Mouse (Mus musculus) cortical plate, adult 2 months (tissue): Measurements from ENCODE around the gene Abcb8. TPM values are rescaled to one million over a fixed set of nuclear protein-coding genes. Genes with fewer than 3 reads are reported as not detected.

Experiments used
- H3K27ac ChIP-seq: fragments of 200-500 bp; 2 replicates; pipeline ENCODE4 v1.5.1; 2012; ENCODE audit warnings: low read length, control low read depth, inconsistent platforms; ENCODE audit not compliant: insufficient read depth
- H3K4me1 ChIP-seq: fragments of 200-500 bp; 2 replicates; pipeline ENCODE4 v1.6.1; 2011; ENCODE audit warnings: low read length; ENCODE audit not compliant: control insufficient read depth, insufficient read depth
- H3K4me3 ChIP-seq: fragments of 200-500 bp; 2 replicates; pipeline ENCODE4 v1.5.1; 2011; ENCODE audit warnings: mild to moderate bottlenecking, low read length, control low read depth; ENCODE audit not compliant: insufficient read depth
- CTCF ChIP-seq: fragments of 200-500 bp; IDR thresholded peaks from 2 replicates; pipeline ENCODE4 v1.5.1; 2011; ENCODE audit warnings: mild to moderate bottlenecking, control low read depth, low read length; ENCODE audit not compliant: insufficient read depth; ENCODE audit errors: extremely low read depth
- POLR2A ChIP-seq: fragments of 200-500 bp; IDR thresholded peaks from 2 replicates; pipeline ENCODE4 v1.6.1; 2011; ENCODE audit warnings: mild to moderate bottlenecking, low read length, control low read depth; ENCODE audit not compliant: insufficient read depth; ENCODE audit errors: extremely low read depth
- polyA plus RNA-seq: library from polyadenylated mRNA; depleted of rRNA; stranded (reverse); fragments of >200 nt; gene quantifications from 2 replicates; pipeline ENCODE4 v1.2.3, GENCODE M21; 2012; rRNA removed

Abcb8 gene
- 54.8 and 57.3 TPM in 2 replicates for polyA plus RNA-seq

- peak within 1 kb of the TSS; percentile 42 for H3K4me3 ChIP-seq
- no peak for TF ChIP-seq POLR2A
- TF ChIP-seq CTCF = peak; percentile 83
Measured at GRCm38 (mm10) chr5:24393392-24393997, at the start of gene Abcb8. Gene Abcb8, plus strand, starts transcription at chr5:24393663.

DNA sequence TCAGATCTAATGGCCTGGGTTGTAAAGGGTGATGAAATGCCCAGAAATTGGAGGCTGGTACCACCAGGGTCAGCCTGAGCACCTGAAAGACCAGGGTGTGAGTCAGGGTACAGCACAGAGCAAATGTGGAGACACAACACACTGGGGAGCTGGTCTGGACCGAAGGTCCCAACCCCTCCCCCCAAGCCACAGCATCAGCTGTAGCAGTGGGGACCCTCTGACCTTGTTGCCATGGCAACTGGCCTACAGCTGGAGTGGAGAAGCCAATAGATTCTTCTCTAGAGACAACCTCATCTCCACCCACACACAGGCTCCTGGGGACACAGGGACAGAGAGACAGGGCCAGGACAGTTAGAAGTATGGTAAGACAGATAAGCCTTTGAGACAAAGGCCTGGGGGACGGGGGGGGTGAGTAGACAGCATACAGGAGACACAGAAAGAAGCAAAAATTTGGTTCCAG is 49.5 kb upstream of the Abcb8 start:
- Histone ChIP-seq H3K4me3 (no peak overlapping the region), H3K4me1 (0 out of 2 replicates have a peak, but pooled peaks cover 2% of the 10 kb centered on the region), H3K27ac (no peak overlapping the region)
- no peak for TF ChIP-seq POLR2A
- TF ChIP-seq CTCF = no peak

More at GRCm38 (mm10) chr5:24393392-24393997, at the start of gene Abcb8:
- H3K27ac ChIP-seq = peak within 1 kb of the TSS; percentile 20
- H3K4me1 ChIP-seq = no peaks in the 10 kb centered on the region

DNA sequence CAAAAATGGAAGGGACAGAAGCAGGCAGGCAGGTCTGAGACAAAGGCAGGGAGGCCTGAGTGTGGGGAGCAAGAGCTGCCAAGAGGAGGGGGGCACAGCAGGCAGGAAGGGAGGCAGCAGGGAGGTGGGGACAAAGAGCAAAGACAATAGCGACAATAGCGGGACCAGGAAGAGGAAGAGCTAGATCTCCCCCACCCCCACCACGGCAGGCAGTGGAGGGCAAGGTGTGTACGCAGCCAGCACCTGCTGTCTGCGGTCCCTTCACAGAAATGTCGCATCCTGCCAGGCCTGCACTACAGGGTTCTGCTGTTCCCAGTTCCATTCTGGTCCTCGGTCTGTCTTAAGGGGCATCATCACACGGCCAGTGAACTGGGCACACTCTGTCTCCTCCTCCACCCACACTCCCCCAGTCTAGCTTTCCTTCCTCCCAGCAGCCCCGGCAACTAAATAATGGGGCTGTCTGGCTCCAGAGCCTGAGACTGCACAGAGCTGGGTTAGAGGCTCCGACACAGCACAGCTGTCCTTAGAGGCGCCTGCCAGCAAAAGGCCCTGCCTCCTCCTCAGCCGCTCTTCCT is 48.9 kb upstream of the Abcb8 start:
- TF ChIP-seq POLR2A (no peak), CTCF (no peak)
- H3K4me1 ChIP-seq = 0 out of 2 replicates have a peak, but pooled peaks cover 2% of the 10 kb centered on the region
- no peak overlapping the region for H3K27ac ChIP-seq
- H3K4me3 ChIP-seq = no peak overlapping the region

DNA sequence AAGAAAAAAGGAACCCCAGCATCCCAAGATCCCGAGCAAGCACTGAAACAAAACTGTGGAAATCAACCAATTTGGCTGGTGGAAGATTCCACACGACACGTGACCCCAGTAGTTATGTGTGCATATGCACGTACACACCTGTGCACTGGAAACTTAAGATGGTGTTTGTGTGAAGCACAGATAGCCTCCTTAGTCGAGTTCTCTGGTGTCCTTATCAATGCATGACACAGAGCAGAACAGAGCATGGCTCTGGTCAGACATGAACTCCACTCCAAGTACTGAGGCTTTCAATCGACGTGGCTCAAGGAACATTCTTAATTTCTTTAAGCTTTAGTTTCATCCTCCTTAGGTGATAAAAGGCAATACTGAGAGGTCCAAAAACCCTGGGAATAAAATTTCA is 47.1 kb upstream of the Abcb8 start:
- no peak overlapping the region for H3K27ac ChIP-seq
- H3K4me3 ChIP-seq = no peak overlapping the region
- TF ChIP-seq CTCF (no peak), POLR2A (no peak)
- peaks cover 3% of the 10 kb centered on the region; the same call in 1 of the 2 replicates for H3K4me1 ChIP-seq

- Histone ChIP-seq H3K27ac (no peak overlapping the region), H3K4me1 (peaks cover 3% of the 10 kb centered on the region; the same call in 1 of the 2 replicates), H3K4me3 (peak overlapping the region; percentile 50; the same call in 1 of the 2 replicates)
- TF ChIP-seq POLR2A (no peak), CTCF (no peak)
Measured at GRCm38 (mm10) chr5:24347186-24347875, 46.1 kb upstream of the Abcb8 start.

- H3K4me1 ChIP-seq = peaks cover 3% of the 10 kb centered on the region; the same call in 1 of the 2 replicates
Measured at GRCm38 (mm10) chr5:24348128-24348527, 45.3 kb upstream of the Abcb8 start.

GRCm38 (mm10) chr5:24348546-24348945 is 44.9 kb upstream of the Abcb8 start:
- peaks cover 3% of the 10 kb centered on the region; the same call in 1 of the 2 replicates for H3K4me1 ChIP-seq
- TF ChIP-seq POLR2A (no peak), CTCF (no peak)
- H3K4me3 ChIP-seq = peak overlapping the region; percentile 50
- H3K27ac ChIP-seq = no peak overlapping the region

More at GRCm38 (mm10) chr5:24348128-24348527, 45.3 kb upstream of the Abcb8 start:
- Histone ChIP-seq H3K4me3 (peak overlapping the region; percentile 50), H3K27ac (no peak overlapping the region)
- TF ChIP-seq POLR2A (peak; percentile 55; the same call in 1 of the 2 replicates), CTCF (no peak)

GRCm38 (mm10) chr5:24350073-24350472 is 43.4 kb upstream of the Abcb8 start:
- peak overlapping the region; percentile 48; the same call in 1 of the 2 replicates for H3K4me3 ChIP-seq
- TF ChIP-seq CTCF (no peak), POLR2A (no peak)
- peaks cover 3% of the 10 kb centered on the region; the same call in 1 of the 2 replicates for H3K4me1 ChIP-seq
- H3K27ac ChIP-seq = no peak overlapping the region

DNA sequence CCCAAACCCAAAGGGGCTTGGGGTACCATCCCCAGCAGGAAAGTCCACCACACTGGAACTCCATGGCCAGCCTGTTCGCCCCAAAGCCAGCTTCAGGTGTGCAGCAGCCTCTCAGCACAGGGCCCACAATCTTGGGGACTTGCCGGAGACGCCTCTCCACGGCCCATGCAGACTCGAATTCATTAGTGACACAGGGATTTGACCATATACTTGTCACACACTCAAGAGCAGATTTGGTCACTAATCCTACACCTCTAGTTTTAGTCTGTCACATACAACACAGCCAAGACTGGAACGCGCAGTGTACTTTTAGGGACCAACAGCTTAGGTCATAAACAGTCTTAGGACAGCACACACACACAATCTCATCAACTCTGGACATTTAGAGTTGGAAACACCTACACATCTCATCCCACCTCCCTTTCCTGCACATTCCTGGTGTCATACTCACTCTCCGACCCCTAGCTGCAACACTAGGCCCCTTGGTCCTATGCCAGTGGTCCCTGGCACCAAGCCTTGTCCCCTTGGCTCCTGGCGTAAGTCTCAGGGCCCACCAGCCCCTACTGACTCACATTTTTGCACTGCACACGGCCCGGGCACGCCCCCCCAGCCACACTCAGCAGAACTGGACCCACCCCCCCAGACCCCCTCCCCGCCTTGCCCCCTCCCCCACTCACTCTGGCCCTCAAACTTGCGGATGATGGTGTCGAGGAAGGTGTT is 42.8 kb upstream of the Abcb8 start:
- TF ChIP-seq CTCF = no peak
- no peak for TF ChIP-seq POLR2A
- no peak overlapping the region for H3K27ac ChIP-seq
- peaks cover 3% of the 10 kb centered on the region; the same call in 1 of the 2 replicates for H3K4me1 ChIP-seq

More for the DNA sequence above, 42.8 kb upstream of the Abcb8 start:
- H3K4me3 ChIP-seq = peak overlapping the region; percentile 48
